Mouse (Mus musculus) neutrophil, adult 5-6 weeks (primary cell): ENCODE data around the gene S1pr1. TPM values are rescaled to one million over a fixed set of nuclear protein-coding genes. Genes with fewer than 3 reads are reported as not detected.

Experiments
- ATAC-seq: fragments of 151-379, 151-347 bp; 2 replicates; pipeline ENCODE4 v1.8.0; 2017; ENCODE audit warnings: mild to moderate bottlenecking, moderate TSS enrichment; ENCODE audit not compliant: insufficient number of reproducible peaks, poor library complexity, low FRiP score, severe bottlenecking; ENCODE audit errors: extremely low read depth
- total RNA-seq: library from RNA; stranded (forward); fragments of 200-1000 nt; gene quantifications from 2 replicates; pipeline ENCODE4 v1.2.3, GENCODE M21; 2017

S1pr1 gene
- total RNA-seq, 1 experiment from 2014 or later = 161 TPM

GRCm38 (mm10) chr3:115714049-115714435, 830 bp downstream of the S1pr1 start:
- no peak for ATAC-seq

- ATAC-seq = no peak
Measured at GRCm38 (mm10) chr3:115713417-115714048, 1.3 kb downstream of the S1pr1 start.

DNA sequence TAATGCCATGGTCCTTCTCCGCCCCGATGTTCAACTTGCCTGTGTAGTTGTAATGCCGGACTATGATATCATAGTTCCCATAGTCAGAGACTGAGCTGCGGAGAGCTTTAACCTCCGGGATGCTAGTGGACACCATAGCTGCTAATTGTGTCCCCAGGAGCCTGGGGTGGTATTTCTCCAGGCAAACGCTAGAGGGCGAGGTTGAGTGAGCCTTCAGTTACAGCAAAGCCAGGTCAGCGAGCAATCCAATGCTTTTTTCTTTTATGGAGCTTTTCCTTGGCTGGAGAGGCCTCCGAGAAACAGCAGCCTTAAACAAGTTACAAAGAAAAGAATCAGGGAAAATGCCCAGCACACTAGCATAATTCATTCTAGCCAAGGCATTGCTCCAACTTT, 2.1 kb downstream of the S1pr1 start:
- peak; percentile 53 for ATAC-seq

GRCm38 (mm10) chr3:115711924-115712807, 2.7 kb downstream of the S1pr1 start:
- no peak for ATAC-seq

- ATAC-seq = no peak
Measured at GRCm38 (mm10) chr3:115711393-115711792, 3.5 kb downstream of the S1pr1 start.

- no peak for ATAC-seq
Measured at GRCm38 (mm10) chr3:115710051-115710450, 4.8 kb downstream of the S1pr1 start.

- ATAC-seq = no peak
Measured at GRCm38 (mm10) chr3:115709118-115709574, 5.7 kb downstream of the S1pr1 start.

GRCm38 (mm10) chr3:115706736-115707135, 8.1 kb downstream of the S1pr1 start:
- no peak for ATAC-seq

DNA sequence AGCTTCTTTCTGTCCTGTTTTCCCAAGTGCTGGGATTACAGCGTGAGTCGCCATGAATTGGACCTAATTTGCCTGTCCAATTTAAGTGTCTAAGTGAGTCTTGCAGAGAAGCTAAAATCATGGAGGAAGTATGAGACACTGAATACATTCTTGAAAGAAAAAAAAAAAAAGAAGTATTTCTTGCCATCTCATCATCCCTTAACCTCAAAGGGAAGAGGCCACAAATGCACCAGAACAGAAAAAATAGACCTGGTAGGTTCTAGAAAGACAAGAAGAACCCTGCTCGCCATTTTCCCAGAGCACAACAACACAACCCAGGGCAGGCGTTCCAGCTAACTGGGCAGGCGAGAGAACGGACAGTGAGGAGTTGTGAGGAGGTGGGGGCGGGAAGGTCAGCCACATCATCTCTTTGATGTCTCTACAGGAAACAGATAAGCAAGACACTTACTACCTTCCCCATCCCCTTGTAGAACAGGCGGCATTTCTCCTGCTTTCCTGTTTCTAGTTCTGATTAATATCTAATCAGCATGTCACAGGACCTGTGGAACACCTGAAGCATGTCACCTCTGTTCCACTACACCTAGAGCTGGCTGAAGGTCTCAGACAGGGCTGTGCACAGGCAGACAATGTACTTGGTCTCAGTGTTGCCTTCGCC, 10.5 kb downstream of the S1pr1 start:
- 0 out of 2 replicates have a peak, but pooled peaks have one; percentile 21 for ATAC-seq

DNA sequence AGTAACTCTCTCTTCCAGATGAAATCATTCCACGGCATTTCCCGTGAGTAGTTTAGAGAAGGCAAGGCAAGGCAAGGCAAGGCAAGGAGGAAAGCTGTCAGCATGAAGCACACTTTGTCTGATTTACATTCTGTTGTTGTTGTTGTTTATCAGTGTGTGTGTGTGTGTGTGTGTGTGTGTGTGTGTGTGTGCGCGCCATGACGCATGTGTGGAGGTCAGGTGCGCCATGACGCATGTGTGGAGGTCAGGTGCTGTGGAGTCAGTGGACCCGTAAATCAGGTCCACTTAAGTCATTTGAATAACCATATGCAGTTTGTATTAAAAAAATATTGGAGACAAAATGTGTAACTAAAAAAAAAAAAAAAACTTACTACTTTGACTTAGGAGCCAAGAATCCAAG, 11.2 kb downstream of the S1pr1 start:
- ATAC-seq = no peak

DNA sequence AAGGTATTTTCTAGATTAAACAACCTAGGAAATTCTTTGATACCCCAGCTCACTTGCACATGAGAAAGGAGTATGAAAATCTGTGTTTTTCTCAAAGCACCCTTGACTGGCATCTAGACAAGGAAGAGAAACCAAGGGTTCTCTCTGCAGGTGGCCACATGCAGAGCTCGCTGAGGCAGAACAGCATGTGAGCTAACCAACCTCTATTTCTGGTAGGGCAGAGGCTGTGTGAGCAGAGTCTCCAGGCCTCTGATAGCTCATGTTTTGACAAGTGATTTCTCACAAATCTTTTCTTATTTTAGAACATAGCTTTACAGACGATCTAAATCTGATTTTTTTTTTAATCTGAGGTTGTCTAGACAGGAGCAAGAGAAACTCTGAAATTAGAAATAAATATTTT, 12.8 kb downstream of the S1pr1 start:
- ATAC-seq = peak; percentile 89

DNA sequence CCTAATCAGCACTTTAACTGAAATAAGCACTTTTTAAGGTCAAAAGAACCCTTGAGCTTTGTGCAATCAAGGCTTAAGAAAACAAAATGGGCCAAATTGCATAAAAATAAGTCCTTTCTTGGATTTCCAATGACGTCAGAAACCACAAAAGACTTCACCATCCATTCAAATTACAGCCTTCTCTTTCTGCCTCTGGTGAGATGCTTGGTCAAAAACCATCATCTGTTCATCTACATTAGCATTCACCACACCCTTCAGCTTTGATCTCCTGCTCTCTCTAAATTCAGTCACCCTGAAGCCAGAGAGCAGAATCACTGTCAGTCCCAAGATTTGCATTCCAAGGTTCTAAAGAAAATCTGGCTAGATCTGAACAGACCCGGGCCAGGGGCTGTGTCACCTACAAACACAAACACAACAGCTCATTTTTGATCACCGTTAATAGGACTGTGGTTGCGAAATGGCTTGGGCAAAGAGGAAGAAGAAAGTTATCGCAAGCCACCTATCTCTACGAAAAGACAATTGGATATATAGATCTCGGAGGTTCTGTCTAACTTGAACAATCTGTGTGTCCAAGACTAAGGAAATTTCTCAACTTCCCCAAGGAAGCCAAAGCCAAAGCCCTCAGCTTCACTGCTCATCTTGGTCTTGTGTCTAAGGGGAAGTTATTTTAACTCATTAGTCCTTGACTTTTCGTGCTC, 19.5 kb downstream of the S1pr1 start:
- ATAC-seq = 0 out of 2 replicates have a peak, but pooled peaks have one; percentile 14

- ATAC-seq = peak; percentile 47; the same call in 1 of the 2 replicates
Measured at GRCm38 (mm10) chr3:115694168-115694567, 20.7 kb downstream of the S1pr1 start.

DNA sequence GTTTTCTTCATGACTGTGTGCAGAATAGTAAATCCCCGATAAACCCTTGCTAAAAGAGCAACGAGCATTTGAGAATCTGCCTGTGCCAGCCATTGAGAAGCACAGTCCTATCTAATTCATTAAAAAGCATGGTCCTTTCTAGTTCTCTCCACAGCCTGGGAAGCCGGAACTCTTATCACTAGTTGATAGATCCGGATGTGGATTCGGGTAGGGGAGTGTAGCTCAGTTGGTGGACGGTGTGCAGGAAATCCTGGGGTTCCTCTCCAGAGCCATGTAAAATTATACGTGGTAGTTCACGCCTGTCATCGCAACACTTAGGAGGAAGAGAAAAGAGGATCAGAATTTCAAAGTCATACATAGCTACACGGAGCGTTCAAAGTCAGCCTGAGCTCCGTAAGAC, 21.5 kb downstream of the S1pr1 start:
- ATAC-seq = peak; percentile 7; the same call in 1 of the 2 replicates

GRCm38 (mm10) chr3:115692857-115693256, 22.0 kb downstream of the S1pr1 start:
- no peak for ATAC-seq

GRCm38 (mm10) chr3:115692384-115692783, 22.5 kb downstream of the S1pr1 start:
- ATAC-seq = peak; percentile 33; the same call in 1 of the 2 replicates

GRCm38 (mm10) chr3:115689920-115690319, 25.0 kb downstream of the S1pr1 start:
- ATAC-seq = no peak

DNA sequence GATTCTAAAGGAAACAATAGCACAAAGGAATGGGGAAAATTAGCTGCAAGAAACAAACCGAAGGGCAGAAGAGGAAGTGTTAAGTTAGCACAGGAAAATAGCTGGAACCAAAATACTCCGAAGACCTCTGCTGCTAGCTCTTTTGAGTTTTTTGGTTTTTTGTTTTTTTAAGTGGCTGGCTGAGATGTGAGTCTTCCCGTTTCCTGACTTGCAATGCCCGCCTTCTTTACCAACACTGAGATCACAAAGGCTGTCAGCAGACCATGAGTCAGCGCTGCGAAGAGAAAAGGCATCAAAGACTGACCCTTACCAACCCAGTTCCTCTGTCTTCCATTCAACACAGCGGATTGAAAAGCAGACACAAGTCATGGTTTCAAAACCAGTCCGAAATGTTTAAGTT, 25.5 kb downstream of the S1pr1 start:
- peak; percentile 72 for ATAC-seq

GRCm38 (mm10) chr3:115687821-115688220, 27.1 kb downstream of the S1pr1 start:
- ATAC-seq = no peak
